Mouse (Mus musculus): ENCODE results near the gene Noct. TPM values are rescaled to one million over a fixed set of nuclear protein-coding genes. Genes with fewer than 3 reads are reported as not detected.

Noct gene
- total RNA-seq, 2 experiments from 2014 or later = 22.5 to 28.0 TPM

GRCm38 (mm10) chr3:51230146-51230835 lies 6.0 kb downstream of the Noct start:
- no peak for DNase-seq (ENCODE audit: low spot score)

GRCm38 (mm10) chr3:51230886-51231285 lies 6.6 kb downstream of the Noct start:
- DNase-seq (ENCODE audit: low spot score) = no peak

- no peak for DNase-seq (ENCODE audit: low spot score)
Observed at GRCm38 (mm10) chr3:51231499-51231898, 7.3 kb downstream of the Noct start.

GRCm38 (mm10) chr3:51232205-51232910 lies 8.1 kb downstream of the Noct start:
- no peak for DNase-seq (ENCODE audit: low spot score)

- DNase-seq (ENCODE audit: low spot score) = peak; percentile 90
Observed at GRCm38 (mm10) chr3:51233474-51233873, 9.2 kb downstream of the Noct start.

- DNase-seq (ENCODE audit: low spot score) = peak; percentile 90
Observed at GRCm38 (mm10) chr3:51233918-51234751, 9.9 kb downstream of the Noct start.

GRCm38 (mm10) chr3:51234752-51235055 lies 10.5 kb downstream of the Noct start:
- no peak for DNase-seq (ENCODE audit: low spot score)

GRCm38 (mm10) chr3:51238515-51238914 lies 14.3 kb downstream of the Noct start:
- DNase-seq (ENCODE audit: low spot score) = no peak

- no peak for DNase-seq (ENCODE audit: low spot score)
Observed at GRCm38 (mm10) chr3:51239541-51239940, 15.3 kb downstream of the Noct start.

- no peak for DNase-seq (ENCODE audit: low spot score)
Observed at GRCm38 (mm10) chr3:51247704-51248103, 23.5 kb downstream of the Noct start.

GRCm38 (mm10) chr3:51248600-51248999 lies 24.4 kb downstream of the Noct start:
- no peak for DNase-seq (ENCODE audit: low spot score)

- no peak for DNase-seq (ENCODE audit: low spot score)
Observed at GRCm38 (mm10) chr3:51249460-51249859, 25.2 kb downstream of the Noct start.

GRCm38 (mm10) chr3:51249866-51250265 lies 25.6 kb downstream of the Noct start:
- no peak for DNase-seq (ENCODE audit: low spot score)

- no peak for DNase-seq (ENCODE audit: low spot score)
Observed at GRCm38 (mm10) chr3:51251057-51251456, 26.8 kb downstream of the Noct start.

GRCm38 (mm10) chr3:51252223-51252622 lies 28.0 kb downstream of the Noct start:
- no peak for DNase-seq (ENCODE audit: low spot score)

GRCm38 (mm10) chr3:51252689-51253402 lies 28.6 kb downstream of the Noct start:
- DNase-seq (ENCODE audit: low spot score) = no peak

- DNase-seq (ENCODE audit: low spot score) = no peak
Observed at GRCm38 (mm10) chr3:51254784-51255183, 30.5 kb downstream of the Noct start.

- DNase-seq (ENCODE audit: low spot score) = peak; percentile 44
Observed at GRCm38 (mm10) chr3:51256450-51256849, 32.2 kb downstream of the Noct start.

- DNase-seq (ENCODE audit: low spot score) = no peak
Observed at GRCm38 (mm10) chr3:51258070-51258469, 33.8 kb downstream of the Noct start.

GRCm38 (mm10) chr3:51262942-51263341 lies 38.7 kb downstream of the Noct start:
- DNase-seq (ENCODE audit: low spot score) = no peak

GRCm38 (mm10) chr3:51268434-51268833 lies 44.2 kb downstream of the Noct start:
- DNase-seq (ENCODE audit: low spot score) = peak; percentile 76

Data from gastrocnemius, adult 18-20 months (tissue).